Mouse (Mus musculus): ENCODE results near the gene Pde7b.

DNA sequence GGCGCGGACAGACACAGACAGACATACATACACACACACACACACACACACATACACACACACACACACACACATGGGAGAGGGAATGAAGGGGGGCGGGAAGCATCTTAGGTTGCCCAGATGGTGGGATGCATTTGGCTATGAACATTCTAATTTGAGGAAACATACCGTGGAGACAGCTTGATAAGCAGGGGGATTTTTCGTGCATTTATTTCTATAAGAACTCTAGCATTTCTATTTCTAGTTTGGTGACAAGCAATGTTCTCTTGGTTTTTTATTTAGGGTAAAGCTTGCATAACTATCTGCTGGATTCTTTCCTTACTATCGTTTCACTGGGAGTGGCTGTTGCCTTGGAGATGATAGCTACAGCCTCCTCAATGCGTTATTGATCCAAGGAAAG lies 66.2 kb downstream of the Pde7b start:
- TF ChIP-seq USF1 (IDR thresholded peaks at IDR 0.05; ENCODE audit: low read depth, low read length) (no peak), POLR2AphosphoS2 (IDR thresholded peaks at IDR 0.05; ENCODE audit: low read depth, low read length) (no peak), CTCF (conservative IDR thresholded peaks at IDR 0.05 in 1 of 2, IDR thresholded peaks at IDR 0.05 in 1 of 2; ENCODE audit: low read depth in 2 of 2, low read length in 2 of 2) (no peak), POLR2A (IDR thresholded peaks at IDR 0.05; ENCODE audit: low read depth, low read length) (no peak), ELF1 (IDR thresholded peaks at IDR 0.05; ENCODE audit: low read depth, low read length) (no peak), ETS1 (conservative IDR thresholded peaks at IDR 0.05; ENCODE audit: low read depth, low read length) (no peak)

Measured in CH12.LX (cell line).